ENCODE assay signal across 8 mouse cellular contexts in genomic region chr13:23464224-23464637, GRCm38 (mm10). TPM values are rescaled to one million over a fixed set of nuclear protein-coding genes. Genes with fewer than 3 reads are reported as not detected.
DNase-seq lines count a peak whose midpoint lies in the region; ATAC-seq and TF ChIP-seq lines count a peak whose summit lies in the region.

No protein-coding gene starts in this region.

- H3K9me3 ChIP-seq in E14TG2a.4 (ENCODE audit: low read length) = no peaks in the 10 kb centered on the region
- no peaks in the 10 kb centered on the region for H3K9me3 ChIP-seq in heart, embryonic 10.5 days
- no peaks in the 10 kb centered on the region for H3K9me3 ChIP-seq in kidney, embryonic 16.5 days (ENCODE audit: low read length)

- no peak for TF ChIP-seq CTCF in E14TG2a.4 (conservative IDR thresholded peaks at IDR 0.05; ENCODE audit: low read length)
- no peak for TF ChIP-seq CTCF in small intestine, adult 2 months (IDR thresholded peaks at IDR 0.05; ENCODE audit: extremely low read depth, insufficient read length, insufficient replicate concordance, low read depth, low read length)

- H3K4me3 ChIP-seq in E14TG2a.4 (replicated peaks; ENCODE audit: low read length) = peak overlapping the region; percentile 74
- peak overlapping the region; percentile 69 for H3K4me3 ChIP-seq in heart, embryonic 10.5 days
- H3K4me3 ChIP-seq in kidney, embryonic 16.5 days (ENCODE audit: low read length) = peak overlapping the region; percentile 52
- H3K4me3 ChIP-seq in small intestine, adult 2 months (ENCODE audit: low read depth, low read length) = peak overlapping the region; percentile 69

- peak; percentile 62 for ATAC-seq in kidney, embryonic 16.5 days (ENCODE audit: low FRiP score, low TSS enrichment)

- under 1% methylated on average over 29 of the region's 29 CpGs for WGBS in heart, embryonic 10.5 days
- 0% methylated on average over 29 of the region's 29 CpGs for WGBS in kidney, embryonic 16.5 days
- WGBS in small intestine, adult 2 months = under 1% methylated on average over 29 of the region's 29 CpGs

- H3K27me3 ChIP-seq in E14TG2a.4 (ENCODE audit: insufficient read depth, low read length) = peaks cover 24% of the 10 kb centered on the region
- no peaks in the 10 kb centered on the region for H3K27me3 ChIP-seq in heart, embryonic 10.5 days (ENCODE audit: insufficient read depth, poor library complexity, severe bottlenecking)
- H3K27me3 ChIP-seq in kidney, embryonic 16.5 days (ENCODE audit: insufficient read depth, low read length) = no peaks in the 10 kb centered on the region
- H3K27me3 ChIP-seq in small intestine, adult 2 months (ENCODE audit: control insufficient read depth, insufficient read depth, low read length) = no peaks in the 10 kb centered on the region

- H3K4me2 ChIP-seq in kidney, embryonic 16.5 days (replicated peaks; ENCODE audit: low read depth, low read length) = peak overlapping the region; percentile 90

- H3K9ac ChIP-seq in kidney, embryonic 16.5 days (replicated peaks; ENCODE audit: low read length) = peak overlapping the region; percentile 57

- H3K36me3 ChIP-seq in E14TG2a.4 (ENCODE audit: insufficient read depth, low read length) = no peaks in the 10 kb centered on the region
- H3K36me3 ChIP-seq in heart, embryonic 10.5 days = no peaks in the 10 kb centered on the region
- no peaks in the 10 kb centered on the region for H3K36me3 ChIP-seq in kidney, embryonic 16.5 days (ENCODE audit: insufficient read depth, low read length)
- no peaks in the 10 kb centered on the region for H3K36me3 ChIP-seq in small intestine, adult 2 months (ENCODE audit: control insufficient read depth, insufficient read depth, low read length)

- peak overlapping the region; percentile 59 for H3K27ac ChIP-seq in heart, embryonic 10.5 days
- H3K27ac ChIP-seq in kidney, embryonic 16.5 days (ENCODE audit: low read length) = no peak overlapping the region
- H3K27ac ChIP-seq in small intestine, adult 2 months (ENCODE audit: insufficient read depth, low read depth, low read length) = no peak overlapping the region

- no peak for TF ChIP-seq POLR2A in small intestine, adult 2 months (IDR thresholded peaks at IDR 0.05; ENCODE audit: low read depth, low read length)

- H3K4me1 ChIP-seq in E14TG2a.4 (replicated peaks; ENCODE audit: low read depth, low read length) = peaks cover 43% of the 10 kb centered on the region
- peaks cover 24% of the 10 kb centered on the region for H3K4me1 ChIP-seq in heart, embryonic 10.5 days
- peaks cover 27% of the 10 kb centered on the region for H3K4me1 ChIP-seq in kidney, embryonic 16.5 days (ENCODE audit: insufficient read depth, low read length)
- H3K4me1 ChIP-seq in small intestine, adult 2 months (ENCODE audit: control insufficient read depth, insufficient read depth, insufficient read length, low read length) = peaks cover 7% of the 10 kb centered on the region; the same call in 1 of the 2 replicates

- peak; percentile 42 for DNase-seq in CD4-positive helper T cell, adult 2 months (ENCODE audit: low read depth, low spot score)
- peak; percentile 74 for DNase-seq in cerebellum, postnatal 10 days
- DNase-seq in heart, embryonic 10.5 days (ENCODE audit: low spot score) = peak; percentile 78
- DNase-seq in lung, postnatal 36 days = peak; percentile 17
- no peak for DNase-seq in layer of hippocampus, adult 18-20 months (ENCODE audit: low spot score in 2 of 2)

RNA-seq across cellular contexts. Expression of gene Btn1a1, which starts 1.5 kb away (rescaled TPM):
- polyA plus RNA-seq in heart, embryonic 10.5 days (2016; fragmentation: Nextera tagmentation; extraction: Ambion mirVana) = 0.04 and 0.96 TPM in 2 replicates
- 0.08 and 0.11 TPM in 2 replicates for polyA plus RNA-seq in kidney, embryonic 16.5 days (2015; fragmentation: Nextera tagmentation; extraction: Ambion mirVana)
- polyA plus RNA-seq in small intestine, adult 2 months (2012; rRNA removed) = 0.05 TPM in 1 of 2 replicates, not detected in the other
- not detected for total RNA-seq in layer of hippocampus, adult 18-20 months (2021)

RNA-seq across cellular contexts. Expression of gene Btn2a2, which starts 24.4 kb away (rescaled TPM):
- polyA plus RNA-seq in heart, embryonic 10.5 days (2016; fragmentation: Nextera tagmentation; extraction: Ambion mirVana) = 0.30 and 0.75 TPM in 2 replicates
- polyA plus RNA-seq in kidney, embryonic 16.5 days (2015; fragmentation: Nextera tagmentation; extraction: Ambion mirVana) = 0.50 and 0.54 TPM in 2 replicates
- polyA plus RNA-seq in small intestine, adult 2 months (2012; rRNA removed) = not detected in 2 replicates
- 1 to 10 TPM in 1 of 2 experiments, under 1 TPM in 1; 0.91 to 1.4 TPM for total RNA-seq in layer of hippocampus, adult 18-20 months (2021)

RNA-seq across cellular contexts. Expression of gene Abt1, which starts 40.6 kb away (rescaled TPM):
- polyA plus RNA-seq in heart, embryonic 10.5 days (2016; fragmentation: Nextera tagmentation; extraction: Ambion mirVana) = 10.1 and 13.0 TPM in 2 replicates
- 13.7 and 14.6 TPM in 2 replicates for polyA plus RNA-seq in kidney, embryonic 16.5 days (2015; fragmentation: Nextera tagmentation; extraction: Ambion mirVana)
- polyA plus RNA-seq in small intestine, adult 2 months (2012; rRNA removed) = 0.95 and 1.2 TPM in 2 replicates
- 1 to 10 TPM; 8.8 to 9.5 TPM for total RNA-seq in layer of hippocampus, adult 18-20 months (2021)

Comparison
In these comparisons a context has a peak if more than half of its experiments do, and no peak if none do; other contexts are left out.
1. DNase-seq: peak in CD4-positive helper T cell, adult 2 months (single experiment), cerebellum, postnatal 10 days (2 of 2), heart, embryonic 10.5 days (single experiment) and lung, postnatal 36 days (single experiment); none in layer of hippocampus, adult 18-20 months (0 of 2).
2. Peak in every context shown above with its lines, with median percentiles within 50 percentile points of each other: H3K4me3 ChIP-seq.